Mouse (Mus musculus): ENCODE measurements around the gene Opcml. TPM values are rescaled to one million over a fixed set of nuclear protein-coding genes. Genes with fewer than 3 reads are reported as not detected.

The Opcml gene
- 3.1 and 3.8 TPM in 2 replicates for polyA plus RNA-seq (2016; fragmentation: Nextera tagmentation; extraction: Ambion mirVana)

- Histone ChIP-seq H3K9ac (peak within 1 kb of the TSS; percentile 40; the same call in 1 of the 2 replicates), H3K27ac (no peak within 1 kb of the TSS), H3K4me1 (peaks cover 4% of the 10 kb centered on the region), H3K4me3 (peak within 1 kb of the TSS; percentile 40), H3K9me3 (no peaks in the 10 kb centered on the region), H3K27me3 (peaks cover 43% of the 10 kb centered on the region), H3K4me2 (replicated peaks) (peak within 1 kb of the TSS; percentile 74), H3K36me3 (no peaks in the 10 kb centered on the region)
- WGBS: 2% methylated on average over 28 of the region's 28 CpGs
- no peak for ATAC-seq (ENCODE audit: insufficient number of reproducible peaks, insufficient read depth, low FRiP score, low TSS enrichment)
Observed at GRCm38 (mm10) chr9:27790725-27791638, at the start of gene Opcml. Gene Opcml, plus strand, starts transcription at chr9:27790775.

- no peak overlapping the region for H3K4me2 ChIP-seq (replicated peaks)
- no peaks in the 10 kb centered on the region for H3K27me3 ChIP-seq
- no peaks in the 10 kb centered on the region for H3K36me3 ChIP-seq
- no peak for ATAC-seq (ENCODE audit: insufficient number of reproducible peaks, insufficient read depth, low FRiP score, low TSS enrichment)
- H3K4me3 ChIP-seq: no peak overlapping the region
- WGBS: 70% methylated on average over 1 of the region's 1 CpGs
- H3K9me3 ChIP-seq: no peaks in the 10 kb centered on the region
- H3K9ac ChIP-seq: no peak overlapping the region
- H3K4me1 ChIP-seq: no peaks in the 10 kb centered on the region
- no peak overlapping the region for H3K27ac ChIP-seq
Observed at GRCm38 (mm10) chr9:27758709-27759108, 31.9 kb upstream of the Opcml start.

- H3K27me3 ChIP-seq: no peaks in the 10 kb centered on the region
- H3K9me3 ChIP-seq: no peaks in the 10 kb centered on the region
- H3K4me1 ChIP-seq: no peaks in the 10 kb centered on the region
- no peak overlapping the region for H3K4me3 ChIP-seq
- ATAC-seq (ENCODE audit: insufficient number of reproducible peaks, insufficient read depth, low FRiP score, low TSS enrichment): no peak
- H3K36me3 ChIP-seq: no peaks in the 10 kb centered on the region
- 75% methylated on average over 2 of the region's 2 CpGs for WGBS
- H3K4me2 ChIP-seq (replicated peaks): no peak overlapping the region
- H3K27ac ChIP-seq: no peak overlapping the region
- no peak overlapping the region for H3K9ac ChIP-seq
Observed at GRCm38 (mm10) chr9:27761196-27761595, 29.4 kb upstream of the Opcml start.

GRCm38 (mm10) chr9:27766446-27766845, 24.1 kb upstream of the Opcml start:
- Histone ChIP-seq H3K27ac (no peak overlapping the region), H3K9me3 (no peaks in the 10 kb centered on the region), H3K4me2 (replicated peaks) (no peak overlapping the region), H3K4me1 (no peaks in the 10 kb centered on the region), H3K36me3 (no peaks in the 10 kb centered on the region), H3K4me3 (no peak overlapping the region), H3K9ac (no peak overlapping the region), H3K27me3 (no peaks in the 10 kb centered on the region)
- WGBS: 85% methylated on average over 3 of the region's 3 CpGs
- no peak for ATAC-seq (ENCODE audit: insufficient number of reproducible peaks, insufficient read depth, low FRiP score, low TSS enrichment)

GRCm38 (mm10) chr9:27767196-27767900, 23.2 kb upstream of the Opcml start:
- H3K9me3 ChIP-seq: no peaks in the 10 kb centered on the region
- H3K9ac ChIP-seq: no peak overlapping the region
- no peaks in the 10 kb centered on the region for H3K27me3 ChIP-seq
- no peak overlapping the region for H3K27ac ChIP-seq
- 90% methylated on average over 8 of the region's 8 CpGs for WGBS
- no peak overlapping the region for H3K4me2 ChIP-seq (replicated peaks)
- no peak for ATAC-seq (ENCODE audit: insufficient number of reproducible peaks, insufficient read depth, low FRiP score, low TSS enrichment)
- no peaks in the 10 kb centered on the region for H3K36me3 ChIP-seq
- no peaks in the 10 kb centered on the region for H3K4me1 ChIP-seq
- no peak overlapping the region for H3K4me3 ChIP-seq

- H3K9ac ChIP-seq: no peak overlapping the region
- H3K36me3 ChIP-seq: no peaks in the 10 kb centered on the region
- H3K4me1 ChIP-seq: no peaks in the 10 kb centered on the region
- H3K27ac ChIP-seq: no peak overlapping the region
- H3K4me2 ChIP-seq (replicated peaks): no peak overlapping the region
- H3K27me3 ChIP-seq: no peaks in the 10 kb centered on the region
- no peak for ATAC-seq (ENCODE audit: insufficient number of reproducible peaks, insufficient read depth, low FRiP score, low TSS enrichment)
- H3K9me3 ChIP-seq: no peaks in the 10 kb centered on the region
- H3K4me3 ChIP-seq: no peak overlapping the region
Observed at GRCm38 (mm10) chr9:27768788-27769187, 21.8 kb upstream of the Opcml start.

- no peaks in the 10 kb centered on the region for H3K27me3 ChIP-seq
- ATAC-seq (ENCODE audit: insufficient number of reproducible peaks, insufficient read depth, low FRiP score, low TSS enrichment): 0 out of 2 replicates have a peak, but pooled peaks have one; percentile 10
- H3K9ac ChIP-seq: no peak overlapping the region
- no peak overlapping the region for H3K4me2 ChIP-seq (replicated peaks)
- no peaks in the 10 kb centered on the region for H3K36me3 ChIP-seq
- H3K9me3 ChIP-seq: no peaks in the 10 kb centered on the region
- no peak overlapping the region for H3K4me3 ChIP-seq
- 0 out of 2 replicates have a peak, but pooled peaks cover 5% of the 10 kb centered on the region for H3K4me1 ChIP-seq
- 49% methylated on average over 6 of the region's 6 CpGs for WGBS
- H3K27ac ChIP-seq: no peak overlapping the region
Observed at GRCm38 (mm10) chr9:27781291-27781993, 9.1 kb upstream of the Opcml start.

- ATAC-seq (ENCODE audit: insufficient number of reproducible peaks, insufficient read depth, low FRiP score, low TSS enrichment): peak; percentile 64; the same call in 1 of the 2 replicates
- Histone ChIP-seq H3K27ac (no peak overlapping the region), H3K36me3 (no peaks in the 10 kb centered on the region)
Observed at GRCm38 (mm10) chr9:27781994-27782337, 8.6 kb upstream of the Opcml start.

GRCm38 (mm10) chr9:27791639-27791966, 1.0 kb downstream of the Opcml start:
- H3K4me3 ChIP-seq: peak overlapping the region; percentile 40
- H3K9ac ChIP-seq: peak overlapping the region; percentile 40; the same call in 1 of the 2 replicates
- H3K27ac ChIP-seq: no peak overlapping the region
- 1% methylated on average over 12 of the region's 12 CpGs for WGBS
- H3K36me3 ChIP-seq: no peaks in the 10 kb centered on the region
- no peak for ATAC-seq (ENCODE audit: insufficient number of reproducible peaks, insufficient read depth, low FRiP score, low TSS enrichment)
- H3K4me2 ChIP-seq (replicated peaks): peak overlapping the region; percentile 74
- peaks cover 43% of the 10 kb centered on the region for H3K27me3 ChIP-seq
- no peaks in the 10 kb centered on the region for H3K9me3 ChIP-seq
- peaks cover 4% of the 10 kb centered on the region for H3K4me1 ChIP-seq

More at GRCm38 (mm10) chr9:27781994-27782337, 8.6 kb upstream of the Opcml start:
- Histone ChIP-seq H3K4me2 (replicated peaks) (no peak overlapping the region), H3K9ac (no peak overlapping the region), H3K9me3 (no peaks in the 10 kb centered on the region), H3K4me3 (no peak overlapping the region), H3K4me1 (0 out of 2 replicates have a peak, but pooled peaks cover 5% of the 10 kb centered on the region), H3K27me3 (no peaks in the 10 kb centered on the region)
- WGBS: 0% methylated on average over 1 of the region's 1 CpGs

GRCm38 (mm10) chr9:27792226-27792625, 1.7 kb downstream of the Opcml start:
- H3K4me3 ChIP-seq: no peak overlapping the region
- no peak overlapping the region for H3K4me2 ChIP-seq (replicated peaks)
- H3K4me1 ChIP-seq: peaks cover 4% of the 10 kb centered on the region
- peaks cover 43% of the 10 kb centered on the region for H3K27me3 ChIP-seq
- 16% methylated on average over 2 of the region's 2 CpGs for WGBS
- H3K9me3 ChIP-seq: no peaks in the 10 kb centered on the region
- ATAC-seq (ENCODE audit: insufficient number of reproducible peaks, insufficient read depth, low FRiP score, low TSS enrichment): no peak
- no peak overlapping the region for H3K27ac ChIP-seq
- H3K9ac ChIP-seq: no peak overlapping the region
- no peaks in the 10 kb centered on the region for H3K36me3 ChIP-seq

- Histone ChIP-seq H3K36me3 (no peaks in the 10 kb centered on the region), H3K4me2 (replicated peaks) (no peak overlapping the region), H3K27me3 (peaks cover 43% of the 10 kb centered on the region), H3K4me3 (no peak overlapping the region), H3K4me1 (peaks cover 4% of the 10 kb centered on the region), H3K9me3 (no peaks in the 10 kb centered on the region), H3K27ac (no peak overlapping the region), H3K9ac (no peak overlapping the region)
- 68% methylated on average over 3 of the region's 3 CpGs for WGBS
- no peak for ATAC-seq (ENCODE audit: insufficient number of reproducible peaks, insufficient read depth, low FRiP score, low TSS enrichment)
Observed at GRCm38 (mm10) chr9:27792994-27793393, 2.4 kb downstream of the Opcml start.

All from embryonic facial prominence, embryonic 12.5 days (tissue).